Mouse (Mus musculus): ENCODE data around the gene Fto. TPM values are rescaled to one million over a fixed set of nuclear protein-coding genes. Genes with fewer than 3 reads are reported as not detected.

Fto gene
- total RNA-seq, 2 experiments from 2014 or later: 26.4 to 50.0 TPM

DNA sequence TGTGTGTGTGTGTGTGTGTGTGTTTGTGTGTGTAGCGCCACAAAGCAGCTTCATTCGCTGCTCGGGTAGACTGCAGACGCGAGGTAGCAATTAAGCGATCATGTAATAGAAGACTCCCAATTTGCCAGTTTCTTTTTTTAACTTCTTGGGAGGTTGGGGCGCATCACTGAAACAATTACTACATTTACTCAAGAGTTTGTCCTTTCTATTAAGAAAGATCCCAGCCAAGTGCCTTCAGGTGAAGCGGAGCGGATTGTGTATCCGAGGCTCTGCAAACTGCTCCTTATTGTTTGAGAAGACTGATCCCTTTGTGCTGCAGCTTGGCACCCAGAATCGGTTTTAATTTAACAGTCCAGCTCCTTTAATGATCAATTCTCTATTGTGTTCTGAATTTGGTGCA is 70.5 kb downstream of the Fto start:
- no peak for ATAC-seq (replicated peaks; ENCODE audit: poor library complexity)

- ATAC-seq (replicated peaks; ENCODE audit: poor library complexity): no peak
Observed at GRCm38 (mm10) chr8:91384389-91384788, 71.1 kb downstream of the Fto start.

DNA sequence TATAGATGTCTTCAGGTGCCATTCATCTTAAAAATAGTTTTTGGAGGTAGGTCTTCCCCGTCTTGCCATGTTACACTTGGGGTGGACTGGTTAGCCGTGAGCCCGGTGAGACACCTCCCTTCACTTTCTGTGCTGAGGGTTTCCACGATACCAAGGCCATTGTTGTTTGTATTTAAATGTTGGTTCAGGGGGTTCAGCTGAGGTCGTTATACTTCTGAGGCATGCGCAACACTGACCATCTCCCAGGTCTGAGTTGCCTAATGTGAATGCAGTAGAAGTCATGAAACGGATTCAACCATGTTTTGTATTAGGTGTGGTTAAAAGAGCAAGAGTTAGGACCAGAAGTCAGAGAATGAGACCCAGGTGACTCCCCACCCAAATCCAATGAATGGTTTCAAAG is 72.5 kb downstream of the Fto start:
- no peak for ATAC-seq (replicated peaks; ENCODE audit: poor library complexity)

DNA sequence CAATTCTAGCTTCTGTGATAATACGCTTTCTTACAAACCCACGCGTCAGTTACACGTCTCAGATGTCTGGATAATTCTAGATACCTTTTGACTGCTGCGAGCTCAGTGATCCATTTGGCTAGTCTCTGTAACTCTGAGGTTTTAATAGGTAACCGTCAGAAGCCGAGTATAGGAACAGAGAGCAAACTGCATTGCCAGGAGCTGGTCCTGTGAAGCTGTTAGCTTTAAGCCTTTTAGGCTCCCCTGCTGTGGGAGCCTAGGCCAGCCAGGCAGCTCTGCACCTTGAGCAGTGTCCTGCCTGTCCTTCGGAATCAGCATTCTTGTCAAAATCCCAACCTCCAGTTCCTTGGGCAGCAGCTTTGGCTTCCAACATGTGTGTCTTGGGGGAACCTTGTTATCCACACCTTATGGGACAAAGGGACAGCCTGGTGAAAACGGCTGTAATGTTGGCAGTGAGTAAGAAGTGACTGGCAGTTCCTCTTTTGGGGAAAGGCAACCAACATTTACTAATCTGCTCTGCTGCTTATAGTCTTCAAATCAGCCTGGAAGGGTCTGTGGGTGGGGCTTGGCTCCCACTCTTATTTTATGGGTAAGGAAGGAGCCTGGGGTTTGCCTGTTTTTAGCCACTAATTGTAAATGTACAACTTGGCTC is 77.2 kb downstream of the Fto start:
- ATAC-seq (replicated peaks; ENCODE audit: poor library complexity): peak; percentile 91

GRCm38 (mm10) chr8:91392261-91392660 is 78.9 kb downstream of the Fto start:
- ATAC-seq (replicated peaks; ENCODE audit: poor library complexity): no peak

DNA sequence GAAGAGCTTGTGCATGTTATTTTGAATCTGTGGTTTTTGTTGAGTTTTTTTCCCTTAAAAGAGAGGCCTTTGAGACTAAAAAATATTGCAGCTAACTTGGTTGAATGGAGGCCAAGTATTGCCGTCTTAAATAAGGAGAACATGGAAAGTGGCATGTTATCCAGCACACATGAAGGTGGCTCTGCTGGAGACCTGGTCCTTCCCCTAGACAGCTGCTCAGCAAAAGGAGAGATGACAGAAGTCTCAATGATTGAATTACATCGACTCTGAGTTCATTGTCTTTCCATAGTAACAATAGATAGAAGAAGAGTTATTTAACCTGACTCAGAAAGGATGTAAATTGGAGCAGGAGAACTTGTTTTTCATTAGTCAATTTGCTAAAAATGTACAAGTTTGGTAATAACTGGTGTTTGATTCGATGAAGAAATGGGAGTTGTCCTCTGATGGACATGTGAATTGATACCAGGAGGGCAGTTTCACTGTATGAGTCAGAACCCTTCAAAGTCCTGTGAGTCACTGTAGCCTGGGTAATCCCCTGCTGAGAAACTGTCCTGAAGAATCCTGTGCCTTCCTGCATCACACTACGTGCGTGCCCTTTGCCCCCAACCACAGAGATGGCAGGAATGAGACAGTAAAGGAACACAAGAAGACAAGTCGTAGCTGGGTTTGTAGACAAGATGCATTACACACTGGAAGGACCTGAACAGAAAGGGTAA is 82.2 kb downstream of the Fto start:
- peak; percentile 68 for ATAC-seq (replicated peaks; ENCODE audit: poor library complexity)

DNA sequence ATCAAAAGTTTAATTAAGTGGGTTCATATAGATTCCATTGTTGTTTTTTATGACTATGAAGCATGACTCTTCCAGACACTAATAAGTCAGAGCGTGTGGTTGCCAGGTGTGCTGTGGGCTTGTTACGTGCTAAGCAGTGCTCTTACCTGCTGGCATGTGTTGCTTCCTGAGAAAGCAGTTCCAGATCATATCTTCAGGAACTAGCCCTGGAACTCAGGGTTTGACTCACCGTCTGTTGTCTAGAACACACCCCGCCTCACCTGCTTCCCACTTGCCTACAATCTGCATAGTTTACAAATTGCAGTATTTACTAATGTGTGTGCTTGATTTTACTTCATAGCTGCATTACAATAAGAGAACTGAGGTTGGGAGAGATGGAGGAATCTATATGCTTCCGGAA is 84.7 kb downstream of the Fto start:
- no peak for ATAC-seq (replicated peaks; ENCODE audit: poor library complexity)

GRCm38 (mm10) chr8:91402980-91403975 is 90.0 kb downstream of the Fto start:
- ATAC-seq (replicated peaks; ENCODE audit: poor library complexity): peak; percentile 73

DNA sequence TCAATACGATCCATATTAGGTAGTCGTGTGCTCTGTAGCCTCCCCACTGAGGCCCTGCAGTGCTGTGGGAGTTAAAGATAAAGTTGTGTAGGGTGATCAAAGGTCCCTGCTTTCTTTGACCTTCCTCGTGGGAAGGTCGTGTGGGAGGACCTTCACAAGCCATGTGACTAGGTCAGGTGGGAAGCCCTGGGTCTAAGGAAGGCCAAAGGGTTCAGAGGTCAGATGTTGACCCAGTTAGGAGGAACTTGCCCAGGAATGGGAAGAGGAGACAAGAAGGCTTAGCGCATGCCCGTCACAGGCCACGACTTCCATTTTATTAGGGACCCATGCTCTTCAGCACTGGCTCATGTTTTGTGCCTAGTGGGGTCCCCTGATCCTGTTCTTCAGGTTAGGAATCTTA is 91.0 kb downstream of the Fto start:
- no peak for ATAC-seq (replicated peaks; ENCODE audit: poor library complexity)

DNA sequence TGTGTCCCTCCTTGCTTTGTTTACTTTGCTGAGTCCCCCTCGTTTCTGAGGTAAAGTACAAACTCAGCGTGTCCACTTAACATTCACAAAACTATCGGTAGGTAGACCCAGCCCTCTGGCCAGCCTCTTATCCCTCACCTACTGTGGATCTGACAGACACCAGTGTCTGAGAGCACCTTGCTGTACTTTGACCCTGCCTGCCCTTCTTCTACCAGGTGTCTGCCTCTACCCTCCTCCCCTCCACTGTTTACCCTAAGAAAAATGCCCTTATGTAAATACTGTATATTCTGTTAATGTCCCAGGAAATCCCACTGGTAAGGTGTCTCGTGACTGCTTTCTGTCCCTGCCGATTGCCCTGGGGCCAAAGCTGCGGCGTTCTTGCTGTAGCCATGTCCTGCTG is 91.8 kb downstream of the Fto start:
- no peak for ATAC-seq (replicated peaks; ENCODE audit: poor library complexity)

DNA sequence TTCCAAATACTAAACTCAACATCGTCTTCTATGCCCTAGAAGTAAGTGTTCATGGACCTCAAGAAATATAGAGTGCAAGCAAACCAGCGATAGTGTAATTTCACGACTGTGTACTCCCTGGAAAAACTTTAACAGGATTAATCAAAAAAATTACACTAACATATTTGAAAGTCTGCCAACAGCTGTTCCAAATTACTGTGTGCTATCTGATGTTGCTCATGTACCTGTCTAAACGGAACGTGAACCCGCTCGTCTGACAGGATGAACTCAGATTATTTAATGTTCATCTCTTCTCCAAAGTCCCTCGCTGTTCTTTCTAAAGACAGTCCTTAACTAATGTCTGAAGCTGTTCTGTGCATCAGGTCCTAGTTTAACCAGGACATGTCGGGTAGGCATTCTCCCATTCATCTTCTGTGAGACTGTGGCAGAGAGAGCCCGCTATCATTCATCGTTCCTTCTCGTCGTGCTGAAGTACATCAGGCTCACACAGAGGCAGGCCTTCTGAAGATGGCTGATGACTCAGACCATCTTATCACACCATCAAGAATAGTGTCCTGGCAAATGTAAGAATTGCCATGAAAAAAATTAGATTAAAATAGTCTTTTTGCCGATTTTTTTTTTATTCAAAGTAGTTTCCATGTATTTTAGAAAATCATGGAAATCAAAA is 93.4 kb downstream of the Fto start:
- ATAC-seq (replicated peaks; ENCODE audit: poor library complexity): no peak

DNA sequence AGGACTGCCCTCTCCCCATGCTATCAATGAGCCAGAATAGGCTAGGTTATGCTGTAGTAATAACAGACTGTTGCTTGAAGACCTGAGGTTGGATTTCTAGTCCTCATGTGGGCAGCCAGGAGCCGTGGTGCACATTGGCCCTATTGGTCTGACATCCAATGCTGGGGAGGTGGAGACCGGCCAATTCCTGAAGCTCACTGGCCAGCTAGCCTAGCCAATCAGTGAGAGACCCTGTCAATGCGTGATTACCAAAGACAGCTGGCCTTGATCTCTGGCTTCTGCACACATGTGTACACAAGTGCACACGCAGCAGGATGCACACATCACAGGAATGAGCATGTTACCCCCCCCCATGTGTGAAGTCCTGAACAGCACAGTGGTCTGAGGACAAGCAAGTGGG is 94.6 kb downstream of the Fto start:
- no peak for ATAC-seq (replicated peaks; ENCODE audit: poor library complexity)

DNA sequence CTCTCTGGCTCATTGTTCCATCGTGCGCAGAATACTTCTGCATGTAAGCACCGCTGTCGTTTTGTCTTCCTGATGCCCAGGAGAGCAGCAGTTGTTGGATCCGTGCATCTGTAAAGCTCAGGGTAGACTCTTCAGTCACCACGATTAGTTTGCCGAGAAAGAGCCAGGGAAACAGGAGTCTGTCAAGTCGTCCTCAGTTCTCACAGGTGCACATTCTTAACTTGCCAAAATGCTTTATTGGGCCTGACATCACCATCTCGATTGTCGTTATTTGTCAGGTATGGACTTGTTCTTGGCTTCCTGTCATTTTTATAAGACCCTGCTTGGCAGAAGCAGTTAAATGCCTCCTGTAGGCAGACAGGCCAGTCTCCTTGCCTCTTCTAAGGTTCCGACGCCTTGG is 96.7 kb downstream of the Fto start:
- ATAC-seq (replicated peaks; ENCODE audit: poor library complexity): no peak

DNA sequence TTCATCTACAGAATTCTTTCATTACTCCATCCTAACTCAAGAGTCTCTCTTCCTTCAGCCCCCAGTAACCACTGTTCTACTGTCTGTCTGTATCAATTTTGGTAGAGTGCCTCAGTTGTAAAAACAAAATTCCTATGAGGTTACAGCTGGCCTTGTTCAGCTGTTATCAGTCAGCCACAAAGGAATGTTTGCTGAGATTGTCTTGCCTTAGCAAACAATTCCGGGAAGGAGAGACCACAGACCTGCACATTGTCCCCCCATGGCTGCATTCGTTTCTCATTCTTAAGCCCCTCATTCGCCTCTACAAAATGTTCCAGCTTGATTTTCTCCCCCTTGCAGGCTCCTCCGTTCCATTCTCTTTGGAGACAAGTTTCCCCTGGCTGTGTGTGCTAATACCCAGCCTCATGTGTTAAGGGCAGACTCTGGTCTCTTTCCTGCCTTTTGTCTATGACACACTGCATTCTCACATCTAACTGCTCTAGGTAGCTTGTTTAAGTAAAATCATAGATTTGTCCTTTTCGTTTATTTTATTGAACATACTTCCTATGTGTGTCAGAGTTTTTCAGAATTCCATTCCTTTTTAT is 111.3 kb downstream of the Fto start:
- ATAC-seq (replicated peaks; ENCODE audit: poor library complexity): no peak

- no peak for ATAC-seq (replicated peaks; ENCODE audit: poor library complexity)
Observed at GRCm38 (mm10) chr8:91425251-91425866, 112.0 kb downstream of the Fto start.

GRCm38 (mm10) chr8:91426496-91426895 is 113.2 kb downstream of the Fto start:
- ATAC-seq (replicated peaks; ENCODE audit: poor library complexity): no peak

- no peak for ATAC-seq (replicated peaks; ENCODE audit: poor library complexity)
Observed at GRCm38 (mm10) chr8:91430333-91430940, 117.1 kb downstream of the Fto start.

- ATAC-seq (replicated peaks; ENCODE audit: poor library complexity): no peak
Observed at GRCm38 (mm10) chr8:91436036-91436435, 122.7 kb downstream of the Fto start.

- ATAC-seq (replicated peaks; ENCODE audit: poor library complexity): no peak
Observed at GRCm38 (mm10) chr8:91443911-91444310, 130.6 kb downstream of the Fto start.

Data from megakaryocyte progenitor cell, adult 5-6 weeks (primary cell).